Mouse (Mus musculus) MEL-GATA-1-ER (cell line): ENCODE measurements around the gene Snx15.

Experiments
- DNase-seq: peaks from one replicate; pipeline ENCODE4 v3.0.0-alpha.2; 2012; ENCODE audit warnings: low read depth; ENCODE audit errors: extremely low read depth

The Snx15 gene

DNA sequence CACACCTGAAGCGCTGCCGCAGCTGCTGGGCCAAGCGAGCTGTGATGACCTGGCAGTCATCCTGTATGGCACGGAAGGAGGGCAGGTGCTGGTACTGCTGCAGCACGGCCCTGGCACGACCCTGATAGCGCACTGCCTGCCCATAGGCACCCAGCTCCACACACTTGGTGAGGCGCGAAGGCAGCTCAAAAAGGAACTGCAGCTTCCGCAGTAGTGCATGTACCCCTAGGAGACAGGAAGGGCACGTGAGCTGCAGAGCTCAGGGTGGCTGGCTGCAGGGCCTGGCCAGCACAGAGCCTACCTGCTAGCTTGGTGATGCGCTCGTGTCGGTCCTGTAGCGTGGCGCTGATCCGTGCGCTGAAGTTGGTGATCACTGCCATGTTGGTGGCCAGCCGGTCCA lies 56.8 kb downstream of the Snx15 start:
- no peak for DNase-seq

DNA sequence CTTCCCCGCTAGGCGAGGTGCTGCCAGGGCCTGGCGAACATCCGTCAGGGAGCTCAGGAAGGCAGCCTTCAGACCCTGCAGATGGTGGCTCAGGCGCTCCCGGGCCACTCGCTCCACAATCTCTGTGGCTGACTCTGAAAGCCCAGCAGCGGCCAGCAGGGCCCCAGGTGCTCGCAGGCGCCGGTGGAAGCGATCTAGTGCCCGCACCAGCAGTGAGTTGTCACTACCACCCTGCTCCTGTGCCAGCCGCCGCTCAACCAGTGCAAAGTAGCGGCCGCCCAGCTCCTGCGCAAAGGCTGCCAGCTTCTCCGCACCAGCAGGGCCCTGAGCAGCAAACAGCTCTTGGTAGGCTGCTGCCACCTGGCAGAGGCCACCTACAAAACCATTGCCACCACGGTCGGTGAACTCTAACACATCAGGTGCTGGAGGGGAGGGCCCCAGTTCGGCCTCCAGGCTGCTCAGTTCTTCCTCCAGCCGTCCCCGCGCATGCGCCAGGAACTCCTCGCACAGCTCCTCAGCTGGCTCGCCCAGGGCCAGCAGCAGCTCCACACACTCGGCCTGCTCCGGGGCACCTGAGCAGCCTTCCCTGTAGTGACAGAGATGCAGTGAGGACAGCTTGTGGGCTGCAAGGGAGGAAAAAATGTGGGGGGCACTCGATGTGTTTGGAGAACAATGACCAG lies 57.4 kb downstream of the Snx15 start:
- DNase-seq = no peak

DNA sequence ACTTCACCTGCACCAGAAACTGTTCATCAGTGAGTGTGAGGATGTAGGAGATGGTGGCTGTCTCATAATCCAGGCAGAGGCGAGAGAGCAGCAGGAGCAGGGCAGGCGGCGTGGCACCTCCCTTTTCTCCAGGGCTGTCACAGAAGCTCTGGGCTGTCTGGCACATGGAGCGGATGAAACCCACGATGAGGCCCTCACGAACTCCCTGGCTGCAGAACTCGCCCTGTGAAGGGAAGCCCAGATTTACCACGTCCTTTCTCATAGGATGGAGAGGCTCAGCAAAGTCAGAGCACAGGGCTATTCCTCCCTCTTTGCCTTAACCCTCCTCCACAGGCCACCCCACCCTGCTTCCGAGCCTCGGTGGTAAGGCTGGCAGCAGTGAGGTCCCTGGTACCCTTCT lies 58.3 kb downstream of the Snx15 start:
- DNase-seq = no peak
